Comparison of ENCODE assay signal across 20 mouse cellular contexts in the genomic region with DNA sequence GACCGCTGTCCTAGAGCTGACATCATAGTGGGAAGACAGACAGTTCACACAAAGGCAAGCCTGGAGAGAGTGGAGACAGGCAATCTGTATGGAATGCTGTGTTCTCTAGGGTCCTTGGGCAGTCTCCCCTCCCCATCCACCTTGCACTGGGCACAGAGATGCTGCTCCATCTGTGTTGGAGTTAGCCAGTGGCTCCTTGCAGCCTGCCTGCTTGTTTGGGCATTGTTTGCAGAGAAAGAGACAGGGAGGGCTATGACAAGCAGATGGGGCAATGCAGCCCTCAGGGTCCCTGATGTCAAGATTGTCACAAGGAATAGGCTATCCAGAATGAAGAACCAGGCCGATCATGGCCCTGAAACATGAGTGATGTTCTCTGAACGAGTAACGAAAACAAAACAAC. TPM values are rescaled to one million over a fixed set of nuclear protein-coding genes. Genes with fewer than 3 reads are reported as not detected.
DNase-seq lines count a peak whose midpoint lies in the region; ATAC-seq and TF ChIP-seq lines count a peak whose summit lies in the region.
"Had no signal": no experiment of that assay in that cellular context is flagged by ENCODE, and none has a peak within 500 bp of the region (broad histone marks: within the 10 kb centered on the region; RNA-seq: fewer than 3 reads in every experiment).

No protein-coding gene starts in this region.

- H3K36me3 ChIP-seq in hindbrain, embryonic 10.5 days = no peaks in the 10 kb centered on the region
- no peaks in the 10 kb centered on the region for H3K36me3 ChIP-seq in hindbrain, embryonic 11.5 days (ENCODE audit: control insufficient read depth, insufficient read depth, low read length)
- no peaks in the 10 kb centered on the region for H3K36me3 ChIP-seq in neural tube, embryonic 13.5 days
- no peaks in the 10 kb centered on the region for H3K36me3 ChIP-seq in hindbrain, postnatal 0 days (ENCODE audit: insufficient read depth, low read length)
- H3K36me3 ChIP-seq: embryonic facial prominence, embryonic 12.5 days; forebrain, embryonic 12.5 days; heart, embryonic 15.5 days had no signal

- peaks cover 73% of the 10 kb centered on the region for H3K4me1 ChIP-seq in hindbrain, embryonic 10.5 days (replicated peaks)
- H3K4me1 ChIP-seq in hindbrain, embryonic 11.5 days (replicated peaks; ENCODE audit: control insufficient read depth, insufficient read depth, low read length) = peaks cover 11% of the 10 kb centered on the region; the same call in 1 of the 2 replicates
- peaks cover 71% of the 10 kb centered on the region for H3K4me1 ChIP-seq in neural tube, embryonic 13.5 days (replicated peaks)
- H3K4me1 ChIP-seq in hindbrain, postnatal 0 days (ENCODE audit: insufficient read depth, low read length) = peaks cover 51% of the 10 kb centered on the region

- ATAC-seq in hindbrain, embryonic 11.5 days (ENCODE audit: low FRiP score) = no peak
- no peak for ATAC-seq in neural tube, embryonic 13.5 days (ENCODE audit: low read depth)
- no peak for ATAC-seq in hindbrain, postnatal 0 days
- ATAC-seq: forebrain, embryonic 16.5 days; inflammation-experienced regulatory T-cells, adult 6 months had no signal

- H3K9ac ChIP-seq in hindbrain, embryonic 11.5 days (ENCODE audit: low read depth, low read length) = no peak overlapping the region
- peak overlapping the region; percentile 9; the same call in 1 of the 2 replicates for H3K9ac ChIP-seq in neural tube, embryonic 13.5 days
- H3K9ac ChIP-seq in hindbrain, postnatal 0 days (replicated peaks; ENCODE audit: low read length) = no peak overlapping the region; the same call in 1 of the 2 replicates
- H3K9ac ChIP-seq: embryonic facial prominence, embryonic 12.5 days; forebrain, embryonic 12.5 days; heart, embryonic 15.5 days had no signal

- H3K4me3 ChIP-seq in hindbrain, embryonic 10.5 days = no peak overlapping the region
- H3K4me3 ChIP-seq in hindbrain, embryonic 11.5 days (ENCODE audit: low read depth, low read length) = no peak overlapping the region
- no peak overlapping the region for H3K4me3 ChIP-seq in neural tube, embryonic 13.5 days
- H3K4me3 ChIP-seq in hindbrain, postnatal 0 days (ENCODE audit: low read length) = no peak overlapping the region
- H3K4me3 ChIP-seq: embryonic facial prominence, embryonic 12.5 days; forebrain, embryonic 12.5 days; heart, adult 2 months; heart, embryonic 15.5 days had no signal

- WGBS in hindbrain, embryonic 10.5 days = 68% methylated on average over 4 of the region's 4 CpGs
- WGBS in hindbrain, embryonic 11.5 days = 65% methylated on average over 4 of the region's 4 CpGs
- 63% methylated on average over 4 of the region's 4 CpGs for WGBS in neural tube, embryonic 13.5 days
- 45% methylated on average over 4 of the region's 4 CpGs for WGBS in hindbrain, postnatal 0 days

- peak overlapping the region; percentile 53; the same call in 1 of the 2 replicates for H3K27ac ChIP-seq in hindbrain, embryonic 10.5 days
- no peak overlapping the region for H3K27ac ChIP-seq in hindbrain, embryonic 11.5 days (ENCODE audit: low read depth, low read length)
- H3K27ac ChIP-seq in neural tube, embryonic 13.5 days (replicated peaks) = no peak overlapping the region
- no peak overlapping the region for H3K27ac ChIP-seq in hindbrain, postnatal 0 days
- H3K27ac ChIP-seq: embryonic facial prominence, embryonic 12.5 days; forebrain, embryonic 12.5 days; heart, adult 2 months; heart, embryonic 15.5 days had no signal

- peaks cover 15% of the 10 kb centered on the region for H3K27me3 ChIP-seq in hindbrain, embryonic 10.5 days (ENCODE audit: insufficient read depth, poor library complexity, severe bottlenecking)
- no peaks in the 10 kb centered on the region; the same call in 1 of the 2 replicates for H3K27me3 ChIP-seq in hindbrain, embryonic 11.5 days (ENCODE audit: control insufficient read depth, insufficient read depth, low read length)
- peaks cover 11% of the 10 kb centered on the region for H3K27me3 ChIP-seq in neural tube, embryonic 13.5 days
- H3K27me3 ChIP-seq in hindbrain, postnatal 0 days (ENCODE audit: insufficient read depth, low read length) = no peaks in the 10 kb centered on the region

- DNase-seq in hindbrain, embryonic 10.5 days (ENCODE audit: low spot score) = no peak
- DNase-seq in hindbrain, embryonic 11.5 days (ENCODE audit: low spot score) = no peak
- peak; percentile 47 for DNase-seq in layer of hippocampus, adult 9-11 months
- DNase-seq in layer of hippocampus, postnatal 36 days = no peak
- no peak for DNase-seq in neural tube, embryonic 10.5 days (ENCODE audit: extremely low spot score, low spot score)
- no peak for DNase-seq in hindbrain, postnatal 0 days (ENCODE audit: low spot score)
- no peak for DNase-seq in spleen, adult 12 weeks (ENCODE audit: low spot score)
- DNase-seq: adrenal gland, postnatal 10 days; cerebellum, adult 11-12 months; gastrocnemius, postnatal 14 days; heart, adult 2 months; heart, postnatal 14 days had no signal

- no peaks in the 10 kb centered on the region for H3K9me3 ChIP-seq in hindbrain, embryonic 10.5 days
- H3K9me3 ChIP-seq in hindbrain, embryonic 11.5 days (ENCODE audit: control insufficient read depth, low read length) = no peaks in the 10 kb centered on the region
- H3K9me3 ChIP-seq in neural tube, embryonic 13.5 days = no peaks in the 10 kb centered on the region
- no peaks in the 10 kb centered on the region for H3K9me3 ChIP-seq in hindbrain, postnatal 0 days (ENCODE audit: low read length)
- H3K9me3 ChIP-seq: embryonic facial prominence, embryonic 12.5 days; forebrain, embryonic 12.5 days; heart, embryonic 15.5 days had no signal

- no peak for TF ChIP-seq CTCF in hindbrain, postnatal 0 days (IDR thresholded peaks at IDR 0.05; ENCODE audit: low read depth)

- H3K4me2 ChIP-seq in hindbrain, embryonic 11.5 days (replicated peaks; ENCODE audit: low read depth, low read length) = no peak overlapping the region
- no peak overlapping the region for H3K4me2 ChIP-seq in neural tube, embryonic 13.5 days
- H3K4me2 ChIP-seq in hindbrain, postnatal 0 days (ENCODE audit: low read depth, low read length) = peak overlapping the region; percentile 73; the same call in 1 of the 2 replicates
- H3K4me2 ChIP-seq: embryonic facial prominence, embryonic 12.5 days; forebrain, embryonic 12.5 days; heart, embryonic 11.5 days; heart, embryonic 15.5 days had no signal

RNA-seq across cellular contexts. Expression of a gene that starts 5.6 kb away (rescaled TPM):
- 6.4 and 8.2 TPM in 2 replicates for polyA plus RNA-seq in hindbrain, embryonic 10.5 days (2016; fragmentation: Nextera tagmentation; extraction: Ambion mirVana)
- polyA plus RNA-seq in hindbrain, embryonic 11.5 days (2014; fragmentation: Nextera tagmentation; extraction: Ambion mirVana) = 8.4 and 9.6 TPM in 2 replicates
- 100 to 1,000 TPM; 134 to 137 TPM for total RNA-seq in layer of hippocampus, postnatal 36 days (2021)
- polyA plus RNA-seq in neural tube, embryonic 13.5 days (2015; fragmentation: Nextera tagmentation; extraction: Ambion mirVana) = 19.8 and 22.9 TPM in 2 replicates
- total RNA-seq in hindbrain, postnatal 0 days (2014; rRNA removed) = 119 and 137 TPM in 2 replicates
- polyA plus RNA-seq in hindbrain, postnatal 0 days (2015; fragmentation: Nextera tagmentation; extraction: Ambion mirVana) = 28.1 and 31.0 TPM in 2 replicates
- total RNA-seq: hematopoietic stem cell, adult 5-6 weeks had no signal
- polyA plus RNA-seq: inflammation-experienced regulatory T-cells, adult 6 months had no signal
